Mouse (Mus musculus): ENCODE results near the gene Cds2.

The Cds2 gene

GRCm38 (mm10) chr2:132262879-132263398 is at the start of gene Cds2:
Gene Cds2, plus strand, starts transcription at chr2:132263148.
- under 1% methylated on average over 49 of the region's 49 CpGs for WGBS

DNA sequence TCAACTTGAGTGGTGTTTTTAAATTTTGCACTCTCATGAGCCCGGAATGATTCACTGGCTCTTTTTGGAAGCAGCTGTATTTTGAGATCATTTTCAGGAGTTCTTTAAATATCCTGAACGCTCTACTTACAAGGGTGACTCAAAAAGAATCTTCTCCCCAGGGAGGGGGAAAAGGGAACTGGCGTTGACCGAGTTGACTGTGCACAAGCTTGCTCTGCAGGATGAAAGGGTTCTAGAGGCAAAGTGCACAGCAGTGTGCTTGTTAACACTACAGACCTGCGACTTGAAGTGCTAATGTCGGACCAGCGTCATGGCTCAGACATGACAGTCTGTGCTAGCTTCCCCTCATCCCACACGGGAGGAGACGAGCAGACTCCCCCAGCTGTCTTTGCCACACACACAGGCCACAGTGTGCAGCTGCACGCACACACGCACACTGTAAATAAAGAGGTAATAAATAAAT is 41.3 kb upstream of the Cds2 start:
- WGBS, result 30% methylated on average over 11 of the region's 11 CpGs

GRCm38 (mm10) chr2:132224359-132224758 is 38.6 kb upstream of the Cds2 start:
- WGBS, result 49% methylated on average over 4 of the region's 4 CpGs

DNA sequence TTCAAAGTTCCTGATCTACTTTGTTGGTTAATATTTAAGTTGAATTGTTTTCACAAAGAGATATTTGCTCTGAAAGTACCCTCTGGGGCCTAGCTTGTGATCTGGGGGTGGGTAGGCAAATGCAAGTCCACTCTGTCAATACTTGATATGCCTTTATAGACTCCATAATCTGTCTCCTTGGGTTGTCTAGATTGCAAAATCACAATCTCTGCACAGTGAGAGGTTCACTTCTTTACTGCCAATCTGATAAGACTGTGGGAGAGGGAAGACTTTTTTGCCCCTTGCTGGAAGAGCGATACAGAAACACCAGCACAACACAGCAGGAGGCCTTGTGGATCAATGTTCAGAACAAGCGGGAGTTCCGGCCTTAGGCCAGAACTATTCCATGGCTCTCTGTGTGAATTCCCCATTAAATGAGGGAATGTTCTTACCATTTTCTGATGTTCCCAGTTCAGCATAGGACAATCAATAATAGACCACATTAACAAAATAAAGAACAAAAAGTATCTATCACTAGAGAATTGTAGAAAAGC is 30.5 kb upstream of the Cds2 start:
- 88% methylated on average over 3 of the region's 3 CpGs for WGBS

DNA sequence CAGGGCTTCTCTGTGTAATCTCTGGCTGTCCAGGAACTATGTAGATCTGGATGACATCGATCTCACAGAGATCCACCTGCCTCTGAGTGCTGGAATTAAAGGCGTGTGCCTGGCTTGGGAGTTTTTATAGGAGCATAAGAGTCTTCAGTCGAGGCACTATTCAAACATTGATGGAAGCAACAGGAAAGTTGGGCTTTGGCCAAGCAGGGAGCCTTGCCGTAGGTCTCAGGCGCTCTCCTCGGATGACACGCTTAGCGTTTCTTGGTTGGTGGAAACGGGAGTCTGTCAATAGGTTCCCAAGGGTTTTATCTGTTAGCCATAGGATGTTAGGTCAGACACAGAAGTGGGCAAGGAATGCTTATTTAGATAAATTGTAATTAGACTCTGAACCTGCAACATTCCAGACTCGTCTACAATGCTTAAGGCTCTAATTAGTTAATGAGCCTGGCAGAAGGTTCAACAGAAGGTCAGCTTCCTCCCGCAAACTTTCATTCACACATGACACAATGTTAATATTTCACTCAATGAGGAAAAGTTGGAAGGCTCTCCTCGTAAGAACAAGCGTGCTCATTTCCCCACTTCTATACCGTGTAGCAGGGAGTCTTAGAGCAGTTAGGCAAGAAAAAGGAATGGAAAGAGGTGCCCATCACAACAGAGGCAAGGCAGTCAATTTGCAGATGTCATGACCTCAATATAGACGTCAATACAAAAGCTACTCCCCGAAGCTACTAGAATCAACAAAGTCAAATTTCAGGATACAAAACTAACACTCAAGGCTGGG is 28.8 kb upstream of the Cds2 start:
- 77% methylated on average over 16 of the region's 16 CpGs for WGBS

DNA sequence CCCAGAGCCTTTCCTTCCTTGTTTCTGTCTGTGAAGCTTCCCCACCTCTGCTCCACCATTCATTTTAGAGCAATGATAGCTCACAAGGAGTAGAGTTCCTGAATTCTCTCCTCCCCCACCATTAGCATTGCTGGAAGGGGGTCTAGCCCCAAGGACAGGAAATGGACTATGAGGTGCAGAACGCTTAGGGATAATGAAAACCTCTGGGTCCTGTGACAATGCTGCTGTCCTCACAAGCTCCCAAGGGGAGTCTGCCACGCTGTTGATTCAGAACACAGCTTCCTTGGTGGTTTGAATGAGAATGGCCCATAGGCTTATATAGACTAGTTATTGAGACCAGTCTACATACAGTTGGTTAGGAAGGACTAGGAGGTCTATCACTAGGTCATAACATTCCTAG is 27.7 kb upstream of the Cds2 start:
- 73% methylated on average over 2 of the region's 2 CpGs for WGBS

GRCm38 (mm10) chr2:132235975-132236374 is 27.0 kb upstream of the Cds2 start:
- WGBS, result 83% methylated on average over 7 of the region's 7 CpGs

- 92% methylated on average over 3 of the region's 3 CpGs for WGBS
Measured at GRCm38 (mm10) chr2:132239434-132239833, 23.5 kb upstream of the Cds2 start.

DNA sequence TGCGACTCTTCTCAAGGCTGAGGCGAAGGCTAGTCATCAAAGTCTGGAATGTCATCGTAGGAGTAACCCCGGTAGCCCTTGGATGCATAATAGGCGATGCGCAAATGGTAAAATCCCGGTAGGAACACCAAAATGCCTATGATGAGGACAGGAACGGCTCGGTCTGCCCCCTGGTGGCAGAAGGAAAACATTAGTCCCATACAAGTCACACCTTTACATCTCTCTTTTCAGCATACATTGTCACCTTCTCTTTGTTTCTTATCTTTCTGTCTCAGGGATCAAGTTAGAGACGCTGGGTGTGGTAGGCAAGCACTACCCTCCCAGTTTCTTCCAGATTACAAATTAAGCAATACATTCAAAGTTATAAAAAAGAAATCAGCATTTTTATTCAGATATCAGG is 22.5 kb upstream of the Cds2 start:
- 16% methylated on average over 10 of the region's 10 CpGs for WGBS

DNA sequence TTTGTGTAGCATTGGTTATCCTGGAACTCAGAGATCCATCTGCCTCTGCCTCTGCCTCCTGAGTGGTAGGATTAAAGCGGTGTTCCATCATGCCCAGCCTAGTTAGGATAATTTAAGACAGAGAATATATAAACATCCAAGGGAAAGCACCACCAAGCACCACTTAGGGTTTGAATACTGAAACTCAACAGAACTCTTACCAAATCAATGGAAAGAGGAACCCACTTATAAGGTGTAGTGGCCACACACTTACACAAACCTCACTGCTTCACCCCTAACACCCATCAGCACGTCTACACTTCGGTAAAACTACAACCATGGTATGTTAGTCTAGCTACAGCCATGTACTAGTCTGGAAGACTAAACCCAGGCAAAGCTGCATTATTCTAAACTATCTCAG is 19.6 kb upstream of the Cds2 start:
- 94% methylated on average over 3 of the region's 3 CpGs for WGBS

DNA sequence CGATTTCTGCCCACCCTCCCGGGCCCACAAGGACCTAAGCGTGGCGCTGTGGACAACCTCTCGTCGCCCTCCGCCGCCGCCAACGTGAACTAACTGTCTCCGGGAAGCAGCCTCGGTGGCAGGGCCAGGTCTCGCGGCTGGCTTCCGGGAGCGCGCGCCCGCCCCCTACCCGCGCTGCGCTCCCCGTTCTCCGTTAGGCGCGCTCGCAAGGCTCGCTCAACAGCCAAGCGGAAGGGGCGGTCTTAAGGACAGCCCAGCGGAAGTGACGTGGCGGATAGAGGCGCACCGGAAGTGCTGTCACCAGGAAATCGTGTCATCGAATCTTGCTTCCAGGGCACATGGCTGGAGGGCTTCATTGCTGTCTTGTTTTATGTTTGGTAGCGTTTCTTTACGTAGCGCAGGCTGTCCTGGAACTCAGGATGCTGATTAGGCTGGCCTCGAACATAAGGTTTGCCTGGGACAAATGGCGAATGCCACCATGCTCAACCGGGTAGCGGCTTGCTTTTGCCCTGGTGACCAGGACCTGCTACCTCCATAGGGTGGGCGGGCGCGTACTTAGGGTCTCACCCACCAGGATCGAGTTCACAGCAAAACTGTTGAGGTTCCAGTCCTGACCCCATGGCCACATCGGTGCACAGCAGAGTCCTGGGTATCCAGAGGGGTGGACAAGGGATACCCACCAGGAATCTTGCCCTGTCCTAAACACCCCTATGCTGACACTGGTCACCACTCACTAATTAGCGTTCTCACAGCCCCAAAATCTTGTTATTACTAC is 15.2 kb upstream of the Cds2 start, which contains the start of gene Tmem230:
Gene Tmem230, minus strand, starts transcription at position 269 of the 775 bp plus-strand sequence.
- 6% methylated on average over 50 of the region's 50 CpGs for WGBS

- WGBS, result 9% methylated on average over 8 of the region's 8 CpGs
Measured at GRCm38 (mm10) chr2:132251911-132252310, 11.0 kb upstream of the Cds2 start.

- WGBS, result under 1% methylated on average over 79 of the region's 79 CpGs
Measured at GRCm38 (mm10) chr2:132252542-132253528, 10.1 kb upstream of the Cds2 start, which contains the start of gene Pcna. Gene Pcna, minus strand, starts transcription at chr2:132253314.

DNA sequence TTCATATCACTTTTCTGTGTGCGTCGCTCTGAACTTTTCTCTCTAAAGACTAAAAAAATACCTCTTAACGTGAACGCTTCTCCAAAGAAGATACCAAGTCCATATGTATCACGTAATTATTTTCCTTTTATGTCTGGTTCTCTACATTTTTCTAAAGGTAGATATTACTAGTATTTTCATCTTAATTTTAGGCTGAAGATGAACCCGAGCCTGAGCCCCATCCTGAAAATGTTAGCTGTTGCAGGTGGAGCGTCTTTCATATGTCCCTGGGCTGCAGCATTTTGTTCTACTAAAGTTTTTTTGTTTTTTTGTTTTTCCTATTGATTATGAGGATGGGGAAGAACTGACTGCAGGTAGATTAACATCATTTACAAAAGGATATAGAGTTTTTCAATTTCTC is 9.3 kb upstream of the Cds2 start:
- 2% methylated on average over 7 of the region's 7 CpGs for WGBS

- WGBS, result 73% methylated on average over 6 of the region's 6 CpGs
Measured at GRCm38 (mm10) chr2:132257350-132258068, 5.4 kb upstream of the Cds2 start.

- 94% methylated on average over 3 of the region's 3 CpGs for WGBS
Measured at GRCm38 (mm10) chr2:132260601-132261000, 2.3 kb upstream of the Cds2 start.

DNA sequence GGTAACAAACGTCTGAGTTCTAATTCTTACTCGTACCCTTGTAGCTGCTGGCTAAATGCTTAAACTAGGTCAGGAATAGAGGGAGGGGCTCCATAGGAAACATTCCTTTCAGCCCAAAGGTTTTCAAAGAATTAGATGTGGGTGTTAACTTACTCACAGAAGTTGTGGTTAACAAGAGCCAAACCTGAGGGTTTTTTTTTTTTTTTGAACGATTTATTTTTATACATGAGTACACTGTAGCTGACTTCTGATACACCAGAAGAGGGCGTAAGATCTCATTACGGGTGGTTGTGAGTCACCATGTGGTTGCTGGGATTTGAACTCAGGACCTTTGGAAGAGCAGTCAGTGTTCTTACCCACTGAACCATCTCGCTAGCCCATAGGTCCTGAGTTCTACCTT is 773 bp upstream of the Cds2 start:
- 50% methylated on average over 6 of the region's 6 CpGs for WGBS

- under 1% methylated on average over 47 of the region's 47 CpGs for WGBS
Measured at GRCm38 (mm10) chr2:132263421-132264265, 695 bp downstream of the Cds2 start.

GRCm38 (mm10) chr2:132264266-132264710 is 1.3 kb downstream of the Cds2 start:
- WGBS, result 8% methylated on average over 6 of the region's 6 CpGs

Data from cerebral cortex, adult 2 months (tissue).